Mouse (Mus musculus): ENCODE data around the gene Dnmbp.

- no peak for TF ChIP-seq POLR2A (IDR thresholded peaks at IDR 0.05; ENCODE audit: extremely low read depth, insufficient read depth, low read length)
- no peak for TF ChIP-seq CTCF (IDR thresholded peaks at IDR 0.05; ENCODE audit: extremely low read depth, insufficient read depth, low read length)
Measured at GRCm38 (mm10) chr19:43912775-43913486, 27.1 kb downstream of the Dnmbp start.
